Mouse (Mus musculus) stomach, postnatal 0 days (tissue): ENCODE measurements around the gene Maml1.

Experiments
- CTCF ChIP-seq: IDR thresholded peaks from 2 replicates; pipeline ENCODE4 v1.5.1; 2016; ENCODE audit warnings: antibody characterized with exemption, low read depth, mild to moderate bottlenecking, moderate library complexity
- EP300 ChIP-seq: optimal IDR thresholded peaks from 2 replicates; pipeline ENCODE3; 2016; ENCODE audit warnings: antibody characterized with exemption

DNA sequence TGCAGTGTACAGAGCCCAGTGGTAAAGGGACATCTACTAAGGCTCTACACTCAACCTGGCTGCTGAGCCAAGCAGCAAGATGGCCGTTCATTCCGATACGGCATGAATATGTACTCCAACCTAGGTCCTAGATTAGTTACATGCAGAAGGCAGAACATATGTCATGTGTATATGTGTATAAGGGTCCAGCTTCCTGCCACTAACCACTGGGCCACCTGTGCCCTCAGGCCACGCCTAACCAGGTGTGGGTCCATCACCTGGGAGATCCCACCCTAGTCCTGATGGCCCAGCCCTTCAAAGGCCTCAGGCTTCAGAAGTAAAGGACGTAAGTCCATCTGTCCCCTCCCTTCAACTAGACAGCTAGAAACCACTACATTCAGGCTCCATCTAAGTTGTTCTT, 84.1 kb downstream of the Maml1 start:
- TF ChIP-seq CTCF (no peak), EP300 (no peak)
